Mouse (Mus musculus) neural tube, embryonic 11.5 days (tissue): ENCODE data around the gene Emc10. TPM values are rescaled to one million over a fixed set of nuclear protein-coding genes. Genes with fewer than 3 reads are reported as not detected.

Experiments used
- ATAC-seq: fragments of 200-750 bp; cut with Nextera tagmentation; 2 replicates; pipeline ENCODE4 v1.8.0; 2017; ENCODE audit warnings: moderate number of reproducible peaks, mild to moderate bottlenecking, moderate TSS enrichment, moderate library complexity; ENCODE audit not compliant: insufficient read depth, low FRiP score, low TSS enrichment
- DNase-seq: peaks from one replicate; pipeline ENCODE4 v3.0.0-alpha.2; 2015; ENCODE audit warnings: low spot score
- H3K27ac ChIP-seq: fragments of 300-500 bp; sonication (generic); 2 replicates; pipeline ENCODE4 v1.5.1; 2014; ENCODE audit warnings: low read depth, mild to moderate bottlenecking, low read length
- H3K27me3 ChIP-seq: fragments of 300-500 bp; sonication (generic); 2 replicates; pipeline ENCODE4 v1.6.1; 2014; ENCODE audit warnings: mild to moderate bottlenecking, low read length, mixed read lengths; ENCODE audit not compliant: control insufficient read depth, insufficient read depth
- H3K36me3 ChIP-seq: fragments of 300-500 bp; sonication (generic); 2 replicates; pipeline ENCODE4 v1.6.1; 2014; ENCODE audit warnings: mild to moderate bottlenecking, low read length, moderate library complexity, mixed read lengths; ENCODE audit not compliant: control insufficient read depth, insufficient read depth
- H3K4me1 ChIP-seq: fragments of 300-500 bp; sonication (generic); 2 replicates; pipeline ENCODE4 v1.6.1; 2014; ENCODE audit warnings: low read length, mixed read lengths; ENCODE audit not compliant: control insufficient read depth, insufficient read depth
- H3K4me2 ChIP-seq: fragments of 300-500 bp; sonication (generic); 2 replicates; pipeline ENCODE4 v1.6.1; 2014; ENCODE audit warnings: low read depth, mild to moderate bottlenecking, moderate library complexity
- H3K4me3 ChIP-seq: fragments of 300-500 bp; sonication (generic); 2 replicates; pipeline ENCODE4 v1.5.1; 2014; ENCODE audit warnings: low read depth, low read length
- H3K9ac ChIP-seq: fragments of 300-500 bp; sonication (generic); 2 replicates; pipeline ENCODE4 v1.6.1; 2014; ENCODE audit warnings: mild to moderate bottlenecking, low read length
- H3K9me3 ChIP-seq: fragments of 300-500 bp; sonication (generic); 2 replicates; pipeline ENCODE4 v1.6.1; 2016; ENCODE audit warnings: low read length; ENCODE audit not compliant: control insufficient read depth
- WGBS: fragments of 180-500 bp; shearing (Covaris S2); extraction: QIAGEN DNeasy Blood & Tissue Kit; methylation state at CpG from one replicate; pipeline ENCODE4 v1.1.7; 2014; 5-methylcytosine and 5-hydroxymethylcytosine counted together
- polyA plus RNA-seq: library from polyadenylated mRNA; unstranded; fragments of >200 nt; fragmentation: Nextera tagmentation; extraction: Ambion mirVana; gene quantifications from 2 replicates; pipeline ENCODE4 v1.2.1, GENCODE M21; 2014

The Emc10 gene
- polyA plus RNA-seq, 1 experiment from 2014 or later, result 110 TPM

GRCm38 (mm10) chr7:44507491-44507890 lies 11.2 kb upstream of the Emc10 start:
- no peak for DNase-seq
- Histone ChIP-seq H3K4me3 (no peak overlapping the region), H3K27me3 (no peaks in the 10 kb centered on the region), H3K9me3 (0 out of 2 replicates have a peak, but pooled peaks cover 2% of the 10 kb centered on the region), H3K9ac (no peak overlapping the region), H3K27ac (no peak overlapping the region), H3K4me2 (no peak overlapping the region), H3K4me1 (no peaks in the 10 kb centered on the region), H3K36me3 (no peaks in the 10 kb centered on the region)
- no peak for ATAC-seq

DNA sequence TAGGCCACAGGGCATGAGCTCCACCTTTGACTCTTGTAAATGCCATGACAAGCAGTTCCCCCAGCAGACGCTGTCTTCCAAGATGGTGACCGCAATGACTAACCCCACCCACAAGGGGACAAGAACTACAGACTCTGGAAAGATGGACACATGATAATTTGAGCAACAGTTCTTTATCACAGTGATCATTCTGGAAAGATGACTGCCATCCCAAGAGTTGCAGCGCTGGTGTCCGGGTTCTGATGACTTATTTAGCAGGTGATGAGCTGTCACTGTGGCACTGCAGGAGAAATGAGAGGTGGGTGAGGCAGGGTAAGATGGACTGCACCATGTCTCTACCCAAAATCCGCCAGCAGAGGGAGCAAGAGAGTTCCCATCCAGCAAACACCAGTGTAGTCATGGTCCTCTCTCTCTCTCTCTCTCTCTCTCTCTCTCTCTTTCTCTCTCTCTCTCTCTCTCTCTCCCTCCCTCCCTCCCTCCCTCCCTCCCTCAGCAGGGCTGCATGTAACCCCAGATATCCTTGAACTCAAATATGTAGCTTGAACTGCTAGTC lies 5.3 kb upstream of the Emc10 start:
- H3K4me2 ChIP-seq, result no peak overlapping the region
- H3K27me3 ChIP-seq, result no peaks in the 10 kb centered on the region
- no peak overlapping the region for H3K9ac ChIP-seq
- no peak overlapping the region for H3K27ac ChIP-seq
- 39% methylated on average over 5 of the region's 5 CpGs for WGBS
- H3K4me1 ChIP-seq, result no peaks in the 10 kb centered on the region; the same call in 1 of the 2 replicates
- DNase-seq (peak; percentile 73), ATAC-seq (no peak)
- no peak overlapping the region for H3K4me3 ChIP-seq
- no peaks in the 10 kb centered on the region for H3K36me3 ChIP-seq
- H3K9me3 ChIP-seq, result no peaks in the 10 kb centered on the region

DNA sequence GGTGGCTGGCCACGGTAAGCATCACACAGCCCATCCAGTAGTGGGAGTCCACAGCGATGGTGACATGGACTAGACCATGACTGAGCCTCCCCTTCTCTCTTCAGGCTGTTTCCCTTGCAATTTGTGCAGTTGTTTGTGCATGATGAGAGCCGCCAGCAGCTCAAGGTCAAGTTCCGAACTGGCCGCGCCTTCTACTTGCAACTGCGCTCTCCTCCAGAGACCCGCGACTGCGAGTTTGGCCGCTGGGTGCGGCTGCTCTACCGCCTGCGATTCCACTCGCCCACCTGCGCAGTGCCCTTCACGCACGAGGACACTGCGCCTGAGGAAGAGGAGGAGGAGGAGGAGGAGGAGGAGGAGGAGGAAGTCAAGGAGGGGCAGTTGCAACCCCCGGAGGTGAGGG lies 3.7 kb upstream of the Emc10 start:
- no peaks in the 10 kb centered on the region for H3K36me3 ChIP-seq
- no peak overlapping the region for H3K9ac ChIP-seq
- no peak for DNase-seq
- no peaks in the 10 kb centered on the region for H3K9me3 ChIP-seq
- 61% methylated on average over 20 of the region's 20 CpGs for WGBS
- H3K4me3 ChIP-seq, result no peak overlapping the region
- H3K4me2 ChIP-seq, result no peak overlapping the region
- no peak for ATAC-seq
- H3K27ac ChIP-seq, result no peak overlapping the region
- no peaks in the 10 kb centered on the region for H3K27me3 ChIP-seq
- H3K4me1 ChIP-seq, result peaks cover 6% of the 10 kb centered on the region; the same call in 1 of the 2 replicates

GRCm38 (mm10) chr7:44498922-44499321 lies 2.6 kb upstream of the Emc10 start:
- ATAC-seq (no peak), DNase-seq (no peak)
- Histone ChIP-seq H3K4me1 (peaks cover 6% of the 10 kb centered on the region; the same call in 1 of the 2 replicates), H3K9me3 (no peaks in the 10 kb centered on the region), H3K27me3 (no peaks in the 10 kb centered on the region), H3K4me2 (no peak overlapping the region), H3K36me3 (no peaks in the 10 kb centered on the region), H3K4me3 (no peak overlapping the region), H3K9ac (no peak overlapping the region), H3K27ac (no peak overlapping the region)
- 74% methylated on average over 1 of the region's 1 CpGs for WGBS

- H3K27ac ChIP-seq, result no peak overlapping the region
- H3K4me3 ChIP-seq, result peak overlapping the region; percentile 69
- no peaks in the 10 kb centered on the region for H3K27me3 ChIP-seq
- peaks cover 6% of the 10 kb centered on the region; the same call in 1 of the 2 replicates for H3K4me1 ChIP-seq
- peak overlapping the region; percentile 71 for H3K4me2 ChIP-seq
- ATAC-seq, result no peak
- no peaks in the 10 kb centered on the region for H3K9me3 ChIP-seq
- 83% methylated on average over 10 of the region's 10 CpGs for WGBS
- peak overlapping the region; percentile 83 for H3K9ac ChIP-seq
- peaks cover 2% of the 10 kb centered on the region for H3K36me3 ChIP-seq
- DNase-seq, result no peak
These were observed 1.2 kb upstream of the Emc10 start for GRCm38 (mm10) chr7:44497361-44498055.

- H3K4me3 ChIP-seq, result peak overlapping the region; percentile 69
- peak overlapping the region; percentile 83 for H3K9ac ChIP-seq
- H3K9me3 ChIP-seq, result no peaks in the 10 kb centered on the region
- H3K4me1 ChIP-seq, result peaks cover 6% of the 10 kb centered on the region; the same call in 1 of the 2 replicates
- H3K4me2 ChIP-seq, result peak overlapping the region; percentile 71
- peak overlapping the region; percentile 87 for H3K27ac ChIP-seq
- ATAC-seq, result no peak; the same call in 1 of the 2 replicates
- DNase-seq, result no peak
- no peaks in the 10 kb centered on the region for H3K27me3 ChIP-seq
- 0% methylated on average over 26 of the region's 26 CpGs for WGBS
- peaks cover 2% of the 10 kb centered on the region for H3K36me3 ChIP-seq
These were observed 411 bp upstream of the Emc10 start for GRCm38 (mm10) chr7:44496771-44497109.

DNA sequence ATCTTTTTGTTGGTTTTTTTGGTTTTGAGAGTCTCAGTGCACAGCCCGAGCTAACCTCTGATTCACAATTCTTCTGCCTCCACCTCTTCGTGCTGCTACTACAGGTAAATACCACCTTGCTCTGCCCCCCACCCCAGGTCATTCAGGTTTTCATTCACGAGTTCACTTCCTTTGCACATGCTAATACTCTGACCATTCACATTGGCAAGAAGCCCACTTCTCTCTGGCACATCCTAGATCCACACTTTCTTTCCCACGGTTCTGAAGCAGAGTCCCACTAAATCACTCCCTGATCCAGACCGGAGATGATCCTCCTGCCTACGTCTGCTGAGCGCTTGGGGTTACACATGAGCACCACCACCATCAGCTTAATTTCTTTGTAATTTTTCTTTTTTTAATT lies 1.2 kb downstream of the Emc10 start:
- peak overlapping the region; percentile 71 for H3K4me2 ChIP-seq
- H3K9ac ChIP-seq, result peak overlapping the region; percentile 83; the same call in 1 of the 2 replicates
- no peaks in the 10 kb centered on the region for H3K9me3 ChIP-seq
- H3K27me3 ChIP-seq, result no peaks in the 10 kb centered on the region
- 88% methylated on average over 7 of the region's 7 CpGs for WGBS
- H3K36me3 ChIP-seq, result peaks cover 7% of the 10 kb centered on the region
- DNase-seq, result no peak
- no peak overlapping the region for H3K27ac ChIP-seq
- ATAC-seq, result no peak
- H3K4me3 ChIP-seq, result peak overlapping the region; percentile 69; the same call in 1 of the 2 replicates
- peaks cover 6% of the 10 kb centered on the region; the same call in 1 of the 2 replicates for H3K4me1 ChIP-seq

DNA sequence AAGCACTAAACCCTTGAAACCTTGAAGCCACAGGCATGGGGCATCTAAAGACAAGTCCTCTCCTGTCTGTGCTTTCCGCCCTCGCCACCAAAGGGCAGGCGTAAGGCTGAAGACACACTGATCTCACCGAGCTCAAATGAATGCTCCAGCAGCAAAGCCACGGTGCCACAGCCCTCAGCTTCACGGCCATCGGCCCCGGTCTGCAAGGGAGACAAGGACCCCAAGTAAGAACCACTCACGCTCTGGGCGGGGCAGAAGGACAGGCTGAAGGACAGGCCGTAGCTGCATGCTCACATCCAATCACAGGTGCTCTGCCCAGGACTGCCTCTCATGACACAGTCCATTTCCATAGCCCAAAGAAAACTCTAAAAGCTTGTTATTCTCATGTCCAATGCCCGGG lies 1.6 kb downstream of the Emc10 start:
- 93% methylated on average over 12 of the region's 12 CpGs for WGBS
- H3K36me3 ChIP-seq, result peaks cover 7% of the 10 kb centered on the region
- no peaks in the 10 kb centered on the region for H3K27me3 ChIP-seq
- no peak for ATAC-seq
- no peak overlapping the region for H3K9ac ChIP-seq
- DNase-seq, result no peak
- no peak overlapping the region for H3K27ac ChIP-seq
- H3K4me2 ChIP-seq, result no peak overlapping the region
- no peaks in the 10 kb centered on the region for H3K9me3 ChIP-seq
- no peak overlapping the region for H3K4me3 ChIP-seq
- peaks cover 6% of the 10 kb centered on the region; the same call in 1 of the 2 replicates for H3K4me1 ChIP-seq
